9 mouse cellular contexts compared by ENCODE assay signal in genomic region chr9:98986476-98987096, GRCm38 (mm10). TPM values are rescaled to one million over a fixed set of nuclear protein-coding genes. Genes with fewer than 3 reads are reported as not detected.
A peak's percentile ranks its signal among the peaks of the same experiment; 100 is the strongest.
DNase-seq lines count a peak whose midpoint lies in the region; ATAC-seq and TF ChIP-seq lines count a peak whose summit lies in the region.
"Had no signal": no experiment of that assay in that cellular context is flagged by ENCODE, and none has a peak within 500 bp of the region (broad histone marks: within the 10 kb centered on the region; RNA-seq: fewer than 3 reads in every experiment).

No protein-coding gene starts in this region.

- peaks cover 10% of the 10 kb centered on the region; the same call in 1 of the 2 replicates for H3K27me3 ChIP-seq in forebrain, embryonic 15.5 days
- peaks cover 13% of the 10 kb centered on the region for H3K27me3 ChIP-seq in liver, embryonic 16.5 days (ENCODE audit: control insufficient read depth, insufficient read depth, low read depth, low read length)

- H3K9me3 ChIP-seq in forebrain, embryonic 15.5 days = no peaks in the 10 kb centered on the region
- no peaks in the 10 kb centered on the region for H3K9me3 ChIP-seq in liver, embryonic 16.5 days (replicated peaks; ENCODE audit: control insufficient read depth, low read length)

- ATAC-seq in forebrain, embryonic 15.5 days (replicated peaks) = peak; percentile 62
- ATAC-seq in liver, embryonic 16.5 days (ENCODE audit: low read depth) = peak; percentile 7; the same call in 1 of the 2 replicates

- no peak for TF ChIP-seq CTCF in left cerebral cortex, adult 2 months (IDR thresholded peaks at IDR 0.05)

- peak overlapping the region; percentile 48 for H3K27ac ChIP-seq in left cerebral cortex, adult 2 months
- H3K27ac ChIP-seq in forebrain, embryonic 15.5 days (replicated peaks) = peak overlapping the region; percentile 60
- no peak overlapping the region for H3K27ac ChIP-seq in liver, embryonic 16.5 days (ENCODE audit: low read length)

- intact Hi-C loops in left cerebral cortex, adult 2 months (cut with DNase I) = loop anchor here (5.0 kb wide), 2 partner anchors 256 to 461 kb away; partner anchors contain the start of gene Cep70

- H3K36me3 ChIP-seq in forebrain, embryonic 15.5 days = no peaks in the 10 kb centered on the region
- no peaks in the 10 kb centered on the region for H3K36me3 ChIP-seq in liver, embryonic 16.5 days (ENCODE audit: control insufficient read depth, insufficient read depth)

- peak overlapping the region; percentile 86 for H3K9ac ChIP-seq in forebrain, embryonic 15.5 days (replicated peaks)
- peak overlapping the region; percentile 74 for H3K9ac ChIP-seq in liver, embryonic 16.5 days (ENCODE audit: low read depth, low read length)

- DNase-seq in left cerebral cortex, adult 2 months (ENCODE audit: extremely low spot score in 1 of 2, low spot score in 2 of 2) = no peak
- no peak for DNase-seq in left cerebral cortex, adult 8-10 months (ENCODE audit: low spot score in 2 of 2)
- peak; percentile 81 for DNase-seq in ZHBTc4 (ENCODE audit: low read depth, low spot score)
- DNase-seq in adrenal gland, adult (ENCODE audit: inconsistent age in 2 of 2, low spot score in 1 of 2) = no peak
- DNase-seq in spleen, postnatal 14 days (ENCODE audit: low spot score in 2 of 2) = no peak
- DNase-seq in B cell, adult 2 months = no peak

- peak overlapping the region; percentile 80 for H3K4me2 ChIP-seq in forebrain, embryonic 15.5 days (replicated peaks)
- peak overlapping the region; percentile 98 for H3K4me2 ChIP-seq in liver, embryonic 16.5 days (ENCODE audit: low read depth, low read length)

- H3K4me3 ChIP-seq in left cerebral cortex, adult 2 months = peak overlapping the region; percentile 90
- H3K4me3 ChIP-seq in forebrain, embryonic 15.5 days = peak overlapping the region; percentile 96
- peak overlapping the region; percentile 73 for H3K4me3 ChIP-seq in liver, embryonic 16.5 days (ENCODE audit: low read depth, low read length)

- H3K4me1 ChIP-seq in forebrain, embryonic 15.5 days = peaks cover 11% of the 10 kb centered on the region
- H3K4me1 ChIP-seq in liver, embryonic 16.5 days (ENCODE audit: control insufficient read depth, low read depth, low read length) = peaks cover 8% of the 10 kb centered on the region

- under 1% methylated on average over 50 of the region's 50 CpGs for WGBS in forebrain, embryonic 15.5 days
- WGBS in liver, embryonic 16.5 days (ENCODE audit: insufficient replicate concordance) = under 1% methylated on average over 50 of the region's 50 CpGs

RNA-seq across cellular contexts. Expression of gene Faim, which starts 0.4 kb away (rescaled TPM):
- 10 to 100 TPM; 34.1 to 35.8 TPM for total RNA-seq in left cerebral cortex, adult 2 months (2021)
- total RNA-seq in left cerebral cortex, adult 8-10 months (2022) = 10 to 100 TPM; 27.0 to 36.2 (median 30.2) TPM
- 94.8 and 101 TPM in 2 replicates for polyA plus RNA-seq in forebrain, embryonic 15.5 days (2015; fragmentation: Nextera tagmentation; extraction: Ambion mirVana)
- 8.0 and 10.3 TPM in 2 replicates for polyA plus RNA-seq in liver, embryonic 16.5 days (2015; fragmentation: Nextera tagmentation; extraction: Ambion mirVana)

RNA-seq across cellular contexts. Expression of gene Foxl2, which starts 31.5 kb away (rescaled TPM):
- total RNA-seq in left cerebral cortex, adult 2 months (2021) = under 1 TPM; 0.91 to 0.95 TPM
- 1 to 10 TPM in 1 of 4 experiments, under 1 TPM in 3; 0.72 to 1.1 (median 0.90) TPM for total RNA-seq in left cerebral cortex, adult 8-10 months (2022)
- 0.27 and 0.42 TPM in 2 replicates for polyA plus RNA-seq in forebrain, embryonic 15.5 days (2015; fragmentation: Nextera tagmentation; extraction: Ambion mirVana)
- polyA plus RNA-seq in liver, embryonic 16.5 days (2015; fragmentation: Nextera tagmentation; extraction: Ambion mirVana) = not detected in 2 replicates
- total RNA-seq: hematopoietic stem cell, adult 5-6 weeks had no signal

RNA-seq across cellular contexts. Expression of gene Gm1123, which starts 48.9 kb away (rescaled TPM):
- not detected for total RNA-seq in left cerebral cortex, adult 2 months (2021)
- total RNA-seq in left cerebral cortex, adult 8-10 months (2022) = under 1 TPM in 1 of 4 experiments, not detected in 3; 0.23 TPM
- not detected in 2 replicates for polyA plus RNA-seq in forebrain, embryonic 15.5 days (2015; fragmentation: Nextera tagmentation; extraction: Ambion mirVana)
- 0.15 TPM in 1 of 2 replicates, not detected in the other for polyA plus RNA-seq in liver, embryonic 16.5 days (2015; fragmentation: Nextera tagmentation; extraction: Ambion mirVana)
- total RNA-seq: hematopoietic stem cell, adult 5-6 weeks had no signal
